Mouse (Mus musculus) cerebellum, adult 11 months (tissue): ENCODE measurements around the gene Chchd10.
A peak's percentile ranks its signal among the peaks of the same experiment; 100 is the strongest.
"Not testable (repeated sequence)": the region's sequence is repeated elsewhere in the genome, so short reads cannot be mapped to it uniquely, and the experiment has no call there.

Experiments used
- DNase-seq: peaks from one replicate; pipeline ENCODE4 v3.0.0; 2022

Gene Chchd10

DNA sequence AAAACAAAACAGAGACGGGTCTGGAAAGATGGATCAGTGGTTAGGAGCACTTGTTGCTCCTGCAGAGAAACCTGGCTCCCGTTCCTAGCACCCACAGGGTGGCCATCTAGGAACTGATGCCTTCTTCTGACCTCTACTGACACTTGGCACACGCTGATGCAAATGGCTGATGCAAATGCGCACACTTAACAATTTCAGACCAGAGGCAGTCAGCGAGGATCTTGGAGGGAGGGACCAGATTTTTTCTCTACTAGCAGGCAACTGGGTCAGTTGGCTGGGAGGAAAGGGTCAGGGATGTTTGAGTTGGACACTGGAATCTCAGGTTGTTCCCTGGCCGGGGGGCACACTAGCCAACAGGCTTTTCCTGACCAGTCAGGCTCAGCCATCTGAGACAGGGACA is at the start of gene Chchd10:
Gene Chchd10, plus strand, starts transcription at position 240 of the 400 bp plus-strand sequence.
- DNase-seq = no peak

DNA sequence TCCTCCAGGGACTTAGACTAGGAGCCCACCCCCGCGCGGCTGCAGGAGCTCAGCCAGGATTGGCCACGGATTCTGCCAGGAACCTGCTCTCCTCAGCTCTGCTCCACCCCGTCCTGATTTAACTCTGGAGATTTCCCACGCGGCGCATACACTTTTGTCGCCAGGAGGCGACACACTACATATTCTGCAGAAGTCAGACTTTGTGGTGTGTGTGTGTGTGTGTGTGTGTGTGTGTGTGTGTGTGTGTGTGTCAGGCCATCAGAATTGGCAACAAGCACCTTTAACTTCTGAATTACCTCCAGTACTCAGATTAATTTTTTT is 49.7 kb upstream of the Chchd10 start:
- peak; percentile 72 for DNase-seq

DNA sequence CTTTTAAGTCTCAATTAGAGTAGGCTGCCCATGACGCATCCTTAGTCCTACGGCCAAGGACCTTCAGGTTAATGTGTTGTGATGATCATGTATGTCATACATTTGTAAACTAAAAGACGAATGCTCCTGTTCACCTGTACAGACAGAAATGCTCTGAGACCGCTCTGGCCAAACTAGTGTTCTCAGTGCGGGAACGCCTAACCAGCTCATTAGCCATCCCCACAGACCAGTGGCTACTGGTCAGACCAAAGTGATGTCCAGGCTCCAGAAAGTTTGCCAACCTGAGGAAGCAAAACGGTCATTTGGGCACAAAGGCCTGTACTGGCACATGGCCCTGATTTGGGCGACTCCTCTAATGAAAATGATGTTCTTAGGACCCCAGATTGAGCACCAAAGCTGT is 48.2 kb upstream of the Chchd10 start:
- no peak for DNase-seq

DNA sequence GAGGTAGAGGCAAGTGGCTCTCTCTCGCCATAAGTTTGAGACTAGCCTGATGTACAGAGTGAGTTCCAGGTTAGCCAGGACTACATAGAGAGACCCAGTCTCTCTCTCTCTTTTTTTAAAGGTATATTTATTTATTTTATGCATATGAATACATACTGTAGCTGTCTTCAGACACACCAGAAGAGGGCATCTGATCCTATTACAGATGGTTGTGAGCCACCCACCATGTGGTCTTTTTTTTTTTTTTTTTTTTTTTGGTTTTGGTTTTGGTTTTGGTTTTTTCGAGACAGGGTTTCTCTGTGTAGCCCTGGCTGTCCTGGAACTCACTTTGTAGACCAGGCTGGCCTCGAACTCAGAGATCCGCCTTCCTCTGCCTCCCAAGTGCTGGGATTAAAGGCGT is 45.4 kb upstream of the Chchd10 start:
- not testable (repeated sequence) for DNase-seq

DNA sequence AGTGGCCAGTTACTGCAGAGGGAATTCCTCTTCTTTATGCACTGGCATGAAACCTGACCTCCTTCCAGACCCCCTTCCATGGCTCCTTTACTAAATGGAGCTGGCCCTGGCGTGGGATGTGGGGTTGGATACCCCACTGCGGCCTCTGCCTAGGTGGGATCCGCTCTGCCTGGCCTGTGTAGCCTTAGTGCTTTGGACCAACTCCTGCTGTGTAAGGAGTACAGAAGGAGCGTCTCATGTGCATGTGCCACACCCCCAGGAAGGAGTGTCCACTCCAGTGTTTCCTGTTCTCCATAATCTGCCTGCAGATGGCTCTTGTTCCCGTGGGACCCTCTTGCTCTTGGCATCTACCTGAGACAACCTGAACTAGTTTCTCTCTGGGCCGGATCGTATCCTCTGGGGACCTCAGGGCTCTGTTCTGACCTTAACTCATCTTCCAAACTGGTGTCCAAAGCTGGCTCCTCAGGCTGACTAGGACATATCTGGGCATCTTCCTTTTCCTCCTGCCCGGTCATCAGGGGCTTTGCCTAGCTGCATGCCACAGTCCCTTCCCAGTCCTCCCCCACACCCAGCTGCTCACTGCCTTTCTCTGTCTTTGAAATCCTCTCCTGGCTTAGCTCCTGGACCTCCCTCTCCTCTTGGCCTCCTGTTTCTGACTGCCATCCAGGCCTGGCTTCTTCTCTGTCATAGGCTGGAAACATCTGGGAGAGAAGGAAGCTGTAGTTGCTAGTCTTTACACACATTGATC is 43.4 kb upstream of the Chchd10 start:
- no peak for DNase-seq

DNA sequence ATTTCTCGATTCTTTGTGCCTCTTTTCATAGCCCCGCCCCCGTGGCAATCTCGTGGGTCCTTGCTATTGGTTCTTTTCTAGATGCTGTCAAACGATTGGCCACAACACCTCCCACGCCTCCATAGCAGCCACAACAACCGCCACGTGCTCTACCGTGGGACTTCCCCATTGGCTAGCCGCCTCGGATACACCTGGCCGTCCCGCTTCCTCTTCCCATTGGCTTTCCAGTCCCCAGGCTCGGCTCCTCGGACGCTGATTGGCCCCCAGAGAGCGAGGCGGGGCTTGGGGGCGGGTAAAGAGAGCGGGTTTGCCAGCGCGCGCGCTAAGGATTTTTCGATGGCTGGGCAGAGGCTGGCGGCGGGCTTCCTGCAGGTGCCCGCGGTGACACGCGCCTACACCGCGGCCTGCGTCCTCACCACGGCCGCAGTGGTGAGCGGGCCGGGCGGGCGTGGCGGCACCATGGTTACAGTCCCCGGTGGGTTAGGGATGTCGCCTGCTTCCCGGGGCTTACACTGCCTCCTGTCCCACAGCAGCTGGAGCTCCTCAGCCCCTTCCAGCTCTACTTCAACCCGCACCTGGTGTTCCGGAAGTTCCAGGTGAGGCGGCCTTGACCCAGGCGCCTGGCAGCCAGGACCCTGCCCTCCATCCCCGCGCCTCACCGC is 39.7 kb upstream of the Chchd10 start, which contains the start of gene Derl3:
Gene Derl3, plus strand, starts transcription at position 325 of the 662 bp plus-strand sequence.
- peak; percentile 95 for DNase-seq

DNA sequence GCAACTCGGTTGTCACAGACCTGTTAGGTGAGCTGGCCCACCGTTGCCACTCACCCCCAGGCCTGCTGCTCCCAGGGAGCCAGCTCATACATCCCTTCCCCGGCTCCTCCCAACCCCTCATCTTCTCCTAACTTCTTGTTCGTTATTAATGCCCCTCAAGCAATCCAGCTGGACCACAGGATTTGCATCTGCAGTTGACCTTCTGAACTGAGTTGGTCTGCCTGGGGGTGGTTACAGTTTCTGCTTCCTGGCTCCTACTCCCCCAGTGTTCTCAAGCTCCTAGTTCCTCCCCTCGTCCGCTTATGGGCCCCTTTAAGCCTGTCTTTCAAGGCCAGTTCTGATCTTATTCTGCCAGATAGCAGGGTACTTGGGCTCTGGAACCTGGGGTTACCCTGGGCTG is 38.3 kb upstream of the Chchd10 start:
- no peak for DNase-seq

DNA sequence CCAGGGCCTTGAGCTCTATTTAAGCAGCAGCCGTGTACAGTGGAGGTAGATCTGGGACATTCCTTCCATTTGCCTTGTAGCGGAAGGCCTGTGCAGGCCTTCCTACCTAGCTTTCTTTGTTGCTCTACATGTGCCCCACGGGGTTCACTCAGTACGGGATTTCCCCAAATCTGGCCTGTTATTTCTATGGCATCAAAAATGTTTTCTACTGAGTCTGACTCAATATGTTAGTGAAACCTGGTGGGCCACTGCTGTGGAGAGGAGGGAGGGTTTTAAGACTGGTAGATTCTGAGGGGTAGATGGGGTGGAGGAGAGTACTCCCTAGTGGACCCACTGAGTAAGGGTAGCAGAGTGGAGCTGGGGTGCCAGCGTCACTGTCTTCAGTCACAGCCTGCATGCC is 37.2 kb upstream of the Chchd10 start:
- no peak for DNase-seq

DNA sequence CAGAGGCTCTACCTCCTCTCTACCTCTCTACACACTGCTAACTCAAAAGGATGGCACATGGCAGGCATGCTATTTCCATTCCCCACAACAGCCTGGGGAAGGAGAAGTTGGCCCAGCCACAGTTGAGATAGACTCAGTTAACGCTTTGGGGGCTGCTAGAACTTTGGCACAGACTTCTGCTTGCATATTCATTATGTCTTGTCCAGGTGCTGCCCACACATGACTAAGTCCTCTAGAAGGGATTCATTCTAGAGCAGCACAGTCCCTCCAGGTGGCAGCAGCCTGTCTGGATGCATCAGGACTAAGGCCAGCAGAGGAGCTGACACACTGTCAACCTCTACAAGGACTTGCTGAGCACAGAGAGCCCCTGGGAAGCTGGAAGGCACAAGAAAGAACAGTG is 36.7 kb upstream of the Chchd10 start:
- DNase-seq = no peak

DNA sequence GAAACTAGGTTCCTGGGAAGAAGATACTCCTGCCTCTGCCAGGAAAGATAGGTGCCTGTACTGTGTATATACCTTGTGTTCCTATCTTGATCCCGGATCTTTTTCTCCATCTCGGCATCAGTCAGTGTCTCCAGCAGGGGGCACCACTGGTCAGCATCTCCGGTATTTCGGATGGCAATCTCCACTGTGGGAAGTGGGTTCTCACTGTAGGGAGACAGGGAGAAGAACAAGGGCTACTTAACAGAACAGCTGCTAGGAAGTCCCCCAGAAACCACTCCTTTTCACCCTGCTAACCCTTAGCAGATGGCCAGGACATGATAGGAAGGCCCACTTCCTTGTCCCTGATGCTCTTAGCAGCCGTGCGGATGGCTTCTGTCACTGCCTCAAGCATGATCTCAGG is 35.6 kb upstream of the Chchd10 start:
- peak; percentile 70 for DNase-seq

DNA sequence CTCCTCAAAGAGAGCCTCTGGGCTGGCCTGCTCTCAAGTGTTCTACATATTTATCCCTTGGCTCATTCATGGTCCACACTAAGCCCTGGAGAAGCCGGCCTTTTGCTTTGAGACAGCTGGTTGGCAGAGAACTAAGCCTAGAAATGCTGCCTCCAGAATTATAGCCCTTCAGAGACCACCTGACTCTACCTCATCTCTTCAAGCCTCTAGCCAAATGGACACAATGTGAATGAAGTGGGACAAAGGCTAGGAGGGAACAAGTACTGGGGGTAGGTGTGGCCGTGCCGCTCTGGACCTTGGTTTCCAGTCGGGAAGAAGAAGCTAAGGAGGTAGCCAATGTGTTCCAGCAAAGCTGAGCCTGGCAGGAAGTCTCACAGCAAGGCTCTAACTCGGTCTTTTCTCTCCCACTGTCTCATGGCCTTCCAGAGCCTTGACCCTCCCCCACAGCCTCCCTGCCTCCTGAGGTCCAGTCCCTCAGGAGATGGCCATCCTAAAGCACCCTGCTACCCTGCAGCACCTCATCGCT is 34.8 kb upstream of the Chchd10 start:
- no peak for DNase-seq

DNA sequence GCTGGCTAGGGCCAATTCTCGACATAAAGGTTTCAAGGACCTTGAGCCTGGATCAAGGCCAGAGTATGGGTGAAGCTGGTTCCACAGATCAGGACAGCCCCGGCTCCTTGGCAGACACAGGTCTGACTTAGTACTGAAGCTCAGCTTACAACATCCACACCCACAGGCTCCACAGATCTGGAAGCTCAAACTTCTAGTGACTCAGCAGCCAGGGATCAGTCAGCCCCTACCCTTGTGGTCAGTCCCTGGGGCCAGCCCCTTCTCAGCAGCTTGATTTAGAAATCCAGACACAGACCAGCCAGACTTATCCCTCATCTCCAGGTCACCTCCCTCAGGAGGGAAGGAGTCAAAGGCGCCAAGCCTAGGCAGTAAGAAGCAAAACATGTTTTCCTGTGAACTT is 34.1 kb upstream of the Chchd10 start:
- DNase-seq = no peak

DNA sequence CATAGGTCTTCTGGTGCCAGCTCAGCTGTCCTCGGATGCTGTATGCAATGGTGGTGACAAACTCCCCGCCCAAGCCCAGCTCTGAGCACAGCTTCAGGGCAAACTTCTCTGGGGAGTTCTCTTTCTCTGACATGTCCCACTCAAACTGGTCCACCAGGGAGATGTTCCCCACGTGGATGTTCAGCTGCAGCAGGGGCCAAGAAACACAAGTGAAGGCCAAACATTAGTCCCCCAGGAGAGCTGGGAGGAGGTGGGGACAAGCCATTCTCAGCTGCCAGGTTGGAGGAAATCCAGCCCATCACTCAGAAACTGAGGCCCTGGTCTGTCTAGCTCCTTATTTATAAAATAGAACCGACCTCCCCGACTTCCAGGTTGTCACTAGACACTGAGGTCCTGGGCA is 28.5 kb upstream of the Chchd10 start:
- no peak for DNase-seq

DNA sequence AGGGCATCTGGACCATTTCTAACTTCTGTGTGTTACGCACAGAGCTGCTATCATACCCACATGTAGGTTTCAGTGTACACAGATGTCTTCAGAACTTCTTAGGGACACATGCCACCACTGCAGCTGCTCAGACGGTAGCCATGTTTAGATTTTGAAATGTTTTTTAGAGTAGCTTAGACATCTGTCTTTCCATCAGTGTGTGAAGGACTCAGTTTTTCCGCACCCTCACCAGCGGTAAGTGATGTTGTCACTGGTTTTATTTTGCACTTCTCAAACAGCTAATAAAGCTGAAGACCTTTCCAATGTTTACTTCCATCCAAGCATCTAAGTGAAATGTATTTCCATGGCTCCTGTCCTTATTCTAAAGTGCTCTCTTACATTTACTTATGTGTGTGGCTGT is 26.0 kb upstream of the Chchd10 start:
- DNase-seq = no peak

DNA sequence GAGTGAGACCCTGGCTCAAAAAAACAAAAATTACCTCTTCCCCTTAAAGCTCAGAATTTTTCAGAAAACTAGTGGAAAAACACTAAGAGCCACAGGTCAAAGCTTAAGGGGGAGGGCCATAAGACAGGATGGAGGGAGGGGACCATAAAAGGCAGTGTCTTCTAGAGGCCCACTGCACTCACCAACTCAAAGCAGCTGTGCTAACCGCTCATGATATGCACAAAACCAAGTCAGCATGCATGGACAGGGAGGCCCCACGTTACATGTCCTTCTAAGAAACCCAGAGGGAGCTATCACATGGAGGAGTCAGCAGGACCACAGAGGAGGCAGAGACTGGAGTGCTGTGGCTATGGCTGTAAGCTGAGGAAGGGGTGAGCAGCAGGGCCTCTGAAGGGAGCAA is 22.2 kb upstream of the Chchd10 start:
- DNase-seq = no peak

DNA sequence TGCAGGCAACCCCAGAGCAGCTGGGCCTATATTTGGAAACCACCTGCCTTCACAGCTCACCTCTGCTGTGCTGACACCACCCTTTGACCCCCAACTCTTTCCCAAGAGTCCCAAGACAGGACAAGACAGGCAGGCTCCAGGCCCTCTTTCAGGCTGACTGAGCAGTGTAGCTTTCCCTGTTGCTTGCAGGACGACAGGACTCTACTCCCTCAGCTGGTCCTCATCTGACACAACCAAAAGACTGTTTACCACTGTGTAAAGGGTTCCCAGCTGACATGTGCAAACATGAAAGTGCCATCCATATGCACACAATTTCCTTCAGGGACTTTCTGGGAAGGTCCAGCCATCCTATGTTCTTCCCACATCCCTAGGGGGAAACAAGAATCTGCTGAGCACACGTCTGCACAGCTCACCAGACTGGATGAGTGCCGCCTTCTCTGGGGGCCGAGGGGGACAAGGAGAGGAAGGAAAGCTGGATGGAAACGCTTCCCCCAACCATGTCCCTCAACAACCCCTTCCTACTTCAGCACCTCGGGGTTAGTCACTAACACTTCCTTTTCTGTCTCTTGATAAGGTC is 19.8 kb upstream of the Chchd10 start:
- no peak for DNase-seq

DNA sequence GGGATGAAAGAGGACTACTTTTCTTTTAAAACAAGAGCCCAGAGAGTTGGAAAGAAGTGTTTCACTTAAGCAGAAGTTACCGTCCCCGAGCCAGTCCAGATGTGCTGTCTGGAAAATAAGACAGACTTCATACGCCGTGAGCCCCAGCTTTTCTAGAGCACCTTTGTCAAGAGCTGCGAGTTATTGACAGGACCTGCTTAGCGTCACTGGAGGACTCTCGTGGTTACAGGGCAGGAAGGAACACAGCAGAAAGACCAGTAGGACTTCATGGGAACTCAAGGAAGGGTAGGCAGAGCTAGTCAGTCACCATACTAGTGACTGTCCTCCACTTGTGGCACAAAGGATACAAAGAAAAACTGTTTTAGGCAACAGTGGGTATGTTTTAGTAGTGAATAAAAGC is 17.4 kb upstream of the Chchd10 start:
- no peak for DNase-seq

DNA sequence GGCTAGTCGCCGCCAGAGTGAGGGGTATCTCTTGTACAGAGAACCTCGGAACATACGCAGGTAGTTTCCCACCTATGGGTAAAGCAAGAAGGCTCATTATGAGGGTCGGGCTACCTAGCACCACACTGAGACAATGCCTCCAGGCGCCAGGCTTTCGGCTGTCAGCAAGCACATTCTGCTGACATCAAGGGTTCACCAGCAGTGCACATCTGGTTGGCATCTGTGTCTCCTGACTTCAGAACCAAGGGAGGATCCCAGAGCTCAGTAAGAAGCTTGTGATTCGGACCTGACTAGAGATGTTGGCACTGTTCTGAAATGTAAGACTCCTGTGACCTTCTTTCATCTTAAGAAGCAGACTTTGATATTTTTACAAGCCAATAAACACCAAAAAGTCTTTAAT is 16.1 kb upstream of the Chchd10 start:
- no peak for DNase-seq

DNA sequence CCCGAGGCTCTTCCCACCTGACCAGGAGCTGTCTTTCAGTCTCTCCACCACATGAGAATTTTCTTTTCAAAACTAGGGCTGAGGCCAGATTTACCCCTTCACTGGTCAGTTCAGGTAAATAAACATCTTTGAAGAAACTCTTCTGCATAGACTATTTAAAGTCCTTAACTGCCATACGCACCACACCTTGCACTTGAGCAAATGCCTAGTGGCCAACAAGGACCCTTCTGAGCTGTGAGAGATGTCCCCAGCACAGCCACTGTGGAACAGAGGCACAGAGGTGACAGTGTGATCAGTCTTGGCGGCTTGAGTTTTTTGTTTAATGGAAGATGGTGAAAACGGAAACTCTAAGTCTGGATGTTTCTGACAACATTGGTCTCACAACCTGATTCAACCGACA is 13.9 kb upstream of the Chchd10 start:
- no peak for DNase-seq

DNA sequence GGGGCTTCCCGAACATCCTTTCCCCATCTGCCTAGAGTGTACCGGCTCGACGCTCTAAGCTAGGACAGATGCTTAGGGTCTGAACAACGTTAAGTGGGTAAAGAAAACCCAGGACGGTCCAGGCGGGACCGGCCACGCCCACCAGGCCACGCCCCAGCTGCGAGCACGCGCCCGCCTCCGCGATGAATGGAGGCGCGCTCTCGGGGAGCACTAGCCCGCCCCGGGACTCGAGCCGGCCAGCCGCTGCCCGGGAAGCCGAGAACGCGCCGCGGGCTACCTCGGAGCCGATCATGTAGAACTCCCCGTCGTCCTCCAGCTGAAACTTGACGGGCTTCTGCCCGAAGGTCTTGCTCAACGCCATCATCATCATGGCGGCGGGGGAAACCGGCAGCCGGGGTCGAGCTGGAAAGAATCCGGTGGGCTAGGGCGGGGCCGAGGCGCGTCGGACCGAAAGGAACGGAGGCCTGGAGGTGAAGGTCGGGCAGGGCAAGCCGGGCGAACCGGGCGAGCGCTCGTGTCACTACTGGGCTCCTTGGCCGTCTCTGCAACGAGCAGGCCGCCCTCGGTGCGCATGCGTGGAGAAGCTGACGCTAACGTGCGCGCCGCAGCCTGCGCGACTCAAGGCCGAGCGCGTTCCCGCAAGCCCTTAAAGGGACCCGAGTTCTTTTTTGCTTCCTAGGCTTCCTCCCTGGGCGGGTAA is 11.8 kb upstream of the Chchd10 start, which contains the start of gene Smarcb1:
Gene Smarcb1, minus strand, starts transcription at position 592 of the 700 bp plus-strand sequence.
- DNase-seq = peak; percentile 96

DNA sequence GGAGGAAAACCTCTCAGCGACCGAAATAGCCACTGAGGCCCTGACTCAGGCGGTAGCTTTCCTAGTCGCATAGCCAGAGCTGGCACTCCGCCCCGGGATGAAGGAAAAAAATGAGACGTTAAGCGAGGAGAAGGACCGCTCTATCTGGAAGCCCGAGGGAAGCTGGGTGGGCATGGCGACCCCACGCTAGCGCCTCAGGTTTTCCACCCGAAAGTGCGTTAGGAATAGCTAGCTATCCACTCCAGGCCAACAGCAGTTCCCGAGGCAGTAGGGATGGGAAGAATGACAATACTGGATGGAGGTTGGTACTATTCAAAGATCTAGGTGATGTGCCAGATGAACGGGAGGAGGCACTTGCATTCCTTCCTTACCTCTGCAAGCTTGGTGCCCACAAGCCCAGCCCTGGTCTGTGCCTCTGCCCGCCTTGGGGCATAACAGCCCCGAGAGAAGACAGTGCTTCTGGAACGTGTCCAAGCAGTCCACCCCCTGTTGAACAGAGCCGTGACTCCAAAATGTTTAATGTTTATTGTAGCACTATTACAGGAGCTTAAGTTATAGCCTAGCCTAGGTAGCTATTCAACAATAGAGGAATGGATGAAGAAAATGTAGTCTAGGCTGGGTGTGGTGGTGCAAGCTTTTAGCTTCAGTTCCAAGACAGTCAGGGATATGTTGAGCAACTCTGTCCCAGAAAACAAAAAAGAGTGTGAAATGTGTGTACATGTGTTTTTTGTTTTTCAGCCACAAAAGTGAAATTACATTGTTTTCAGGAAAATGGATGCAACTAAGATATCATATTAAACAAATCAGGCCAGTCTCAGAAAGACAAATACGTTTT is 11.0 kb upstream of the Chchd10 start:
- DNase-seq = peak; percentile 47

DNA sequence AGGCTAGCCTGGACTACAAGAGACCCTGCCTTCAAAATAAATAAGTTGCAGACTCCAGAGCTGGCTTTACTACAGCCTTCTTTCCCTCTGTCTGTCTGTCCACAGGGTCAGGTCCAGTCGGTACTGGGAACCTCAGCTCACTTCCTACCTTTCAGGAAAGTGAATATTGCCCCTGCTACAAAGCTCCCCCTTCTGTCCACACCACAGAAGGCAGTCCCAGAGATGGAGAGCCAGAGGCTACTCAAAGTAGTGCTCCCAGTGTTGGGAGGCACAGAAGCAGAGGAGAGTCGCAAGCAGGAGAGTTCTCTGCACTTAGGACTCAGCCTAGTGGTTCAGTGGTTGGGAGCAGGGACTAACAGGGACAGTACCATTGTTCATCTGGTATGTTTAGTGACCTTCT is 8.6 kb upstream of the Chchd10 start:
- DNase-seq = no peak

DNA sequence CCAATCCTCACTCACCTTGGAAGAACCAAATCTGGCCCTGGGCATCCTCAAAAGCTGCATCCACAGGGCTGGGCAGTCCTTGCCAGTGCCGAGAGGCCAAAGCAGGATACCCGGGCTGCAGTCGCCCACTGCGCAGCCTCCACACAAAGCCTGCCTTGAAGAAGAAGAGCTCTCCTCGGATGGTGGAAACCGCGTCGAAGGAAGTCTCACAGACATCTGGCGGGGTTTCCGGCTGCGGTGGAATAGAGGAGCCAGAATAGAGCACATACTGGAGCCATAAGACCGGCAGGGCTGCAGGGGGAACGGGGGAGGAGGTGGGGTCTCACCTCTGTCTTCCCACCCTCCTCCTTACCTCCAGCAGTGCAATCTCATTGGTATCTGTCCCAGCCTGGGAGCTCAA is 6.5 kb upstream of the Chchd10 start:
- DNase-seq = no peak
